In the genomic region with DNA sequence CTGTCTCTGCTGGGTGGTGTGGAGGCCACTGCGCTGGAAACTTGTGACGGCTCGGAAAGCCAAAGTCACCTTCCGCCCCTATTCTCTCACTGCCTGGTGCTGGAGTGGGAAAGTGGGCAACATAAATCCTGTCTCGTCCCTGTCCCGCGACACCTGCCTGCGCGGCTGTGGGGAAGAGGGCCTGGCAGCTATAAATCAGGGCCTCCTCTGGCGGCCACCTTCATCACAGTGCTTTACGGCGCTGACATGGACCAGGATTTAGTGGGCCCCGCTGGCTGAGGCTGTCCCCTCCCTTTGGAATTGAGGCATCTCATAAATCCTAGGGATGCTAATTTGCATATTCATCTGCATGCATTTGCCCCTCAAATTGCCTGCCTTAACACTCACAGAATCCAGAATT, we compare ENCODE assay signal across 17 mouse cellular contexts.
DNase-seq lines count a peak whose midpoint lies in the region; ATAC-seq and TF ChIP-seq lines count a peak whose summit lies in the region.
"Had no signal": no experiment of that assay in that cellular context is flagged by ENCODE, and none has a peak within 500 bp of the region (broad histone marks: within the 10 kb centered on the region; RNA-seq: fewer than 3 reads in every experiment).

No protein-coding gene starts in this region.

- no peaks in the 10 kb centered on the region for H3K4me1 ChIP-seq in hindbrain, embryonic 11.5 days (replicated peaks; ENCODE audit: control insufficient read depth, insufficient read depth, low read length)
- peaks cover 11% of the 10 kb centered on the region for H3K4me1 ChIP-seq in hindbrain, embryonic 13.5 days (replicated peaks)
- H3K4me1 ChIP-seq in neural tube, embryonic 15.5 days, result peaks cover 15% of the 10 kb centered on the region
- H3K4me1 ChIP-seq in forebrain, postnatal 0 days (ENCODE audit: insufficient read depth), result no peaks in the 10 kb centered on the region
- H3K4me1 ChIP-seq: forebrain, embryonic 15.5 days; intestine, embryonic 15.5 days had no signal

- 83% methylated on average over 13 of the region's 13 CpGs for WGBS in hindbrain, embryonic 11.5 days
- WGBS in hindbrain, embryonic 13.5 days, result 69% methylated on average over 13 of the region's 13 CpGs
- WGBS in neural tube, embryonic 15.5 days, result 11% methylated on average over 13 of the region's 13 CpGs
- WGBS in forebrain, postnatal 0 days, result 85% methylated on average over 13 of the region's 13 CpGs

- H3K36me3 ChIP-seq in hindbrain, embryonic 11.5 days (ENCODE audit: control insufficient read depth, insufficient read depth, low read length), result no peaks in the 10 kb centered on the region
- no peaks in the 10 kb centered on the region for H3K36me3 ChIP-seq in hindbrain, embryonic 13.5 days
- no peaks in the 10 kb centered on the region for H3K36me3 ChIP-seq in neural tube, embryonic 15.5 days
- H3K36me3 ChIP-seq in forebrain, postnatal 0 days (ENCODE audit: insufficient read depth), result no peaks in the 10 kb centered on the region
- H3K36me3 ChIP-seq: embryonic facial prominence, embryonic 12.5 days; forebrain, embryonic 15.5 days; heart, embryonic 13.5 days; intestine, embryonic 15.5 days had no signal

- no peaks in the 10 kb centered on the region for H3K27me3 ChIP-seq in hindbrain, embryonic 11.5 days (ENCODE audit: control insufficient read depth, insufficient read depth, low read length)
- peaks cover 8% of the 10 kb centered on the region; the same call in 1 of the 2 replicates for H3K27me3 ChIP-seq in hindbrain, embryonic 13.5 days
- peaks cover 2% of the 10 kb centered on the region; the same call in 1 of the 2 replicates for H3K27me3 ChIP-seq in neural tube, embryonic 15.5 days (replicated peaks)
- H3K27me3 ChIP-seq in forebrain, postnatal 0 days (ENCODE audit: insufficient read depth, low read length), result no peaks in the 10 kb centered on the region
- H3K27me3 ChIP-seq: embryonic facial prominence, embryonic 12.5 days; forebrain, embryonic 15.5 days; intestine, embryonic 15.5 days had no signal

- ATAC-seq in hindbrain, embryonic 11.5 days (ENCODE audit: low FRiP score), result peak; percentile 43; the same call in 1 of the 2 replicates
- no peak for ATAC-seq in hindbrain, embryonic 13.5 days (ENCODE audit: low FRiP score)
- ATAC-seq in neural tube, embryonic 15.5 days (ENCODE audit: low FRiP score), result peak; percentile 91
- ATAC-seq in forebrain, postnatal 0 days, result no peak
- ATAC-seq: forebrain, embryonic 15.5 days; intestine, embryonic 15.5 days had no signal

- H3K27ac ChIP-seq in hindbrain, embryonic 11.5 days (ENCODE audit: low read depth, low read length), result no peak overlapping the region
- no peak overlapping the region for H3K27ac ChIP-seq in hindbrain, embryonic 13.5 days
- no peak overlapping the region; the same call in 1 of the 2 replicates for H3K27ac ChIP-seq in neural tube, embryonic 15.5 days (replicated peaks)
- no peak overlapping the region for H3K27ac ChIP-seq in forebrain, postnatal 0 days (ENCODE audit: low read depth, low read length)
- H3K27ac ChIP-seq: embryonic facial prominence, embryonic 12.5 days; forebrain, embryonic 15.5 days; heart, embryonic 13.5 days; intestine, embryonic 15.5 days had no signal

- H3K9ac ChIP-seq in hindbrain, embryonic 11.5 days (ENCODE audit: low read depth, low read length), result no peak overlapping the region
- no peak overlapping the region for H3K9ac ChIP-seq in hindbrain, embryonic 13.5 days
- no peak overlapping the region for H3K9ac ChIP-seq in neural tube, embryonic 15.5 days (replicated peaks)
- no peak overlapping the region for H3K9ac ChIP-seq in forebrain, postnatal 0 days
- H3K9ac ChIP-seq: embryonic facial prominence, embryonic 12.5 days; forebrain, embryonic 15.5 days; heart, embryonic 13.5 days; intestine, embryonic 15.5 days had no signal

- no peak overlapping the region for H3K4me2 ChIP-seq in hindbrain, embryonic 11.5 days (replicated peaks; ENCODE audit: low read depth, low read length)
- no peak overlapping the region for H3K4me2 ChIP-seq in hindbrain, embryonic 13.5 days
- H3K4me2 ChIP-seq in neural tube, embryonic 15.5 days, result no peak overlapping the region
- no peak overlapping the region for H3K4me2 ChIP-seq in forebrain, postnatal 0 days (ENCODE audit: low read depth)
- H3K4me2 ChIP-seq: embryonic facial prominence, embryonic 12.5 days; forebrain, embryonic 15.5 days; heart, embryonic 13.5 days; intestine, embryonic 15.5 days had no signal

- no peak for TF ChIP-seq CTCF in brain, embryonic 14.5 days (IDR thresholded peaks at IDR 0.05; ENCODE audit: borderline replicate concordance, extremely low read depth, insufficient read depth, insufficient read length)
- TF ChIP-seq CTCF in forebrain, postnatal 0 days (IDR thresholded peaks at IDR 0.05; ENCODE audit: low read depth), result no peak

- H3K9me3 ChIP-seq in hindbrain, embryonic 11.5 days (ENCODE audit: control insufficient read depth, low read length), result no peaks in the 10 kb centered on the region
- H3K9me3 ChIP-seq in hindbrain, embryonic 13.5 days, result no peaks in the 10 kb centered on the region
- H3K9me3 ChIP-seq in neural tube, embryonic 15.5 days (replicated peaks), result no peaks in the 10 kb centered on the region
- no peaks in the 10 kb centered on the region for H3K9me3 ChIP-seq in forebrain, postnatal 0 days (ENCODE audit: low read length)
- H3K9me3 ChIP-seq: embryonic facial prominence, embryonic 12.5 days; forebrain, embryonic 15.5 days; heart, embryonic 13.5 days; intestine, embryonic 15.5 days had no signal

- DNase-seq in hindbrain, embryonic 11.5 days (ENCODE audit: low spot score), result no peak
- peak; percentile 11 for DNase-seq in brain, embryonic 14.5 days (ENCODE audit: low read depth)
- DNase-seq in mesoderm, embryonic 11.5 days (ENCODE audit: low read depth, low spot score), result peak; percentile 61
- DNase-seq in forebrain, postnatal 0 days, result no peak
- DNase-seq: adrenal gland, adult 2 months; adrenal gland, postnatal 25 days; cerebellum, adult 11 months; cerebellum, adult 9-10 months; cerebellum, postnatal 25 days; gastrocnemius, postnatal 25 days; heart, postnatal 4 days had no signal

- H3K4me3 ChIP-seq in hindbrain, embryonic 11.5 days (ENCODE audit: low read depth, low read length), result no peak overlapping the region
- H3K4me3 ChIP-seq in hindbrain, embryonic 13.5 days, result no peak overlapping the region
- H3K4me3 ChIP-seq in neural tube, embryonic 15.5 days (replicated peaks), result no peak overlapping the region
- H3K4me3 ChIP-seq in forebrain, postnatal 0 days (ENCODE audit: low read depth, low read length), result no peak overlapping the region
- H3K4me3 ChIP-seq: embryonic facial prominence, embryonic 12.5 days; forebrain, embryonic 15.5 days; heart, embryonic 13.5 days; intestine, embryonic 15.5 days had no signal

- no peak for TF ChIP-seq POLR2A in brain, embryonic 14.5 days (IDR thresholded peaks at IDR 0.05; ENCODE audit: borderline replicate concordance, extremely low read depth, insufficient read depth, insufficient read length, poor library complexity, severe bottlenecking)

Comparison
In these comparisons a context has a peak if more than half of its experiments do, and no peak if none do; other contexts are left out.
1. ATAC-seq: peak in hindbrain, embryonic 11.5 days (single experiment) and neural tube, embryonic 15.5 days (single experiment); none in hindbrain, embryonic 13.5 days (single experiment) and forebrain, postnatal 0 days (single experiment).
2. DNase-seq: peak in brain, embryonic 14.5 days (single experiment) and mesoderm, embryonic 11.5 days (single experiment); none in hindbrain, embryonic 11.5 days (single experiment) and forebrain, postnatal 0 days (single experiment).